Mouse (Mus musculus) retina, adult 2 months (tissue): Measurements from ENCODE around the gene Bag1.
"Not testable (repeated sequence)": the region's sequence is repeated elsewhere in the genome, so short reads cannot be mapped to it uniquely, and the experiment has no call there.

Experiments used
- DNase-seq: peaks from one replicate; pipeline ENCODE4 v3.0.0-alpha.2; 2012; ENCODE audit warnings: low read depth, low spot score

The Bag1 gene

GRCm38 (mm10) chr4:40936175-40936839 is 11.8 kb downstream of the Bag1 start:
- no peak for DNase-seq

DNA sequence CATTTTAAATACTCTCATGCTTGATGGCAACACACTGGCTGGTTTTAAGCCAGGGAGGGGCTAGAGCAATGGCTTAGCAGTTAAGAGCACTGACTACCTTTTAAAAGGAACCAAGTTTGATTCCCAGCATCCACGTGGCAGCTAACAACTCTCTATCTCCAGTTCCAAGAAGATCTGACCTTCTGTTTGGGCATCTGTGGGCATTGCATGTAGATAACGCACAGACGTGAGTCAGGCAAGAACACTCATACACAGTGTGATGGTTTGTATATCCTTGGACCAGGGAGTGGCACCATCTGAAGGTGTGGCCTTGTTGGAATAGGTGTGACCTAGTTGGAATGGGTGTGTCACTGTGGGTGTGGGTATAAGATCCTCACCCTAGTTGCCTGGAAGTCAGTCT is 13.7 kb downstream of the Bag1 start:
- not testable (repeated sequence) for DNase-seq

GRCm38 (mm10) chr4:40933694-40934093 is 14.4 kb downstream of the Bag1 start:
- DNase-seq, result no peak

DNA sequence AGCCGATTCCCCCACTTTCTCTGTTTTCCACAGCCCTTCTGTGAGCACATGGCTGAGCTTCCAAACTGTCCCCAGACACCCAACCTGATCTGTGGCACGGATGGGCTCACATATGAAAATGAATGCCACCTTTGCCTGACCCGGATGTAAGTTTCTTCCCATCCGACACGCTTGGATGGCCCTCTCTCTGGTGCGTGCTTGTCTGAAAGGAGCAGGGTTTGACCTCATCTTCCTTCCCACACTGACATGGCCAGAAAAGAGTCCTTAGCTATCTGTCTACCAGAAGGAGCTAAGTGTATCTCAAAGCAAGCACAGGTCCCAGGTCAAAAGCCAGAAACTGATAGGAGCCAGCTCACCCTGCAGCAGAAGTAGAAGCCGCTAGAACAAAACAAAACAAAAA is 19.0 kb downstream of the Bag1 start:
- no peak for DNase-seq

- DNase-seq, result no peak
Measured at GRCm38 (mm10) chr4:40925568-40925967, 22.5 kb downstream of the Bag1 start.

DNA sequence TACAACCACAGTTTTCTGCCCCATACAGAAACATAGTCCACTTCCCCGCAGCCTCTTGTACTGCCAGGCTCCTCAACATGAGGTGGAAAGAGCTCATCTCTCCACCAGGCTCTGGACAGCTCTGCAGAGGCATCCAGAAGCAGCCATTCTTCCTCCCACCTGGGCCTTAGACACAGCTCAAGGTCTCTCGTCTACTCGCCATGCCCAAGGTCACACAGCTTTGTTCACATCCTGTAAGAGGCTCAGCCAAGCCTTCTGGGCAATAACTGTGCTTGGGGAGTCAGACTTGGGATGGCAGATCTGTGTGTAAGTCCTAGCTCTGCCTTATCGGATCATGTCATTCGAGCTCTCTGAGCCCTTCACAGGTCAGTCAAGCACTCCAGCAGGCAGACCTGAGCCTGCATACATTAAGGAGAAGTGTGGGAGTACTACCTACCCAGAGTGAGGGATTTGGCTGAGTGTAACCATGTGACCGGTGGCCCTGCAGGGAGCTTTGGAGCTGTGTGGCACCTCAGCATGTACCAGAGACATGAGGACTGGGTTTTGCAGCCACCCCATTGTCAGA is 24.9 kb downstream of the Bag1 start:
- DNase-seq, result peak; percentile 46

- no peak for DNase-seq
Measured at GRCm38 (mm10) chr4:40921288-40921687, 26.8 kb downstream of the Bag1 start.

- DNase-seq, result no peak
Measured at GRCm38 (mm10) chr4:40920576-40920975, 27.5 kb downstream of the Bag1 start.

DNA sequence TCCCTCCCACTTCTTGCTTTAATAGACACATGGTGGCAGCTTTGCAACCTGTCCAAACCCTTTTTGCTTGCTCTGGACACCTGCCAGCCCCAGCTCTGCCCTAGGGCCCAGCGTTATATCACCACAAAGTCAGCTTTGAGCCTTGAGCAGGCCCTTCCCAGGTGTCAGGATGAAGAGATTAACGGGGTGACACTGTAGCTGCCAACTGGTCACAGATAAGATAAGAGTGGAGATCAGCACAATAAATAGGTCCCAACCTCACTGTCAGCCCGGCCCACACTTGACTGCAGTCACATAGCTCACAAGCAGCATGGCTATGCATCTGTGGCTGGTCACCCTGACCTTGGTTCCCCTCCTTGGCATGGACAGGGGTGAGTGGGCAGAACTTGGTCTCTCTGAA is 28.3 kb downstream of the Bag1 start, which contains the start of gene Spink4:
Gene Spink4, plus strand, starts transcription at position 268 of the 400 bp plus-strand sequence.
- DNase-seq, result no peak

DNA sequence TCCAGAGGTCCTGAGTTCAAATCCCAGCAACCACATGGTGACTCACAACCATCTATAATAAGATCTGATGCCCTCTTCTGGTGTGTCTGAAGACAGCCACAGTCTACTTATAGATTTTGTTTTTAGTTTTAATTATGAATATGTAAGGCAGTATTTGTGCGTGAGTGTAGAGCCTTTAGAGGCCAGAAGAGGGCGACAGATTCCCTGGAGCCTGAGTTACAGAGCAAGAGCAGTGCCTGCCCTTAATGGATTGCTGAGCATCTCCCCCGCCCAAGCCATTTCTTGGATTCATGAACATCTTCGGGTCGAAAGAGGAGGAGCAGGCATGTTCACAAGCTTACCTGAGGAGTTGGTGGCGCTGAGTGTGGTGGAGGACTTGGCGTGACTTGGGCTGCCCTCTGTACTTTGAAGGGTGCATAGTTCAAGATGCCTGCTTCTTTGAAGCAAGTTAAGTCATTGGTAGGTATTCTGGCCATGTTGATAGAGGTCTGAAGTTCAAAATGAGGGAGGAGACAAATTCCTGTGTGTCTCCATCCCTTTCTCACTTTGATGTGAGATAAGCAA is 31.4 kb downstream of the Bag1 start:
- no peak for DNase-seq

- DNase-seq, result no peak
Measured at GRCm38 (mm10) chr4:40915947-40916346, 32.1 kb downstream of the Bag1 start.

DNA sequence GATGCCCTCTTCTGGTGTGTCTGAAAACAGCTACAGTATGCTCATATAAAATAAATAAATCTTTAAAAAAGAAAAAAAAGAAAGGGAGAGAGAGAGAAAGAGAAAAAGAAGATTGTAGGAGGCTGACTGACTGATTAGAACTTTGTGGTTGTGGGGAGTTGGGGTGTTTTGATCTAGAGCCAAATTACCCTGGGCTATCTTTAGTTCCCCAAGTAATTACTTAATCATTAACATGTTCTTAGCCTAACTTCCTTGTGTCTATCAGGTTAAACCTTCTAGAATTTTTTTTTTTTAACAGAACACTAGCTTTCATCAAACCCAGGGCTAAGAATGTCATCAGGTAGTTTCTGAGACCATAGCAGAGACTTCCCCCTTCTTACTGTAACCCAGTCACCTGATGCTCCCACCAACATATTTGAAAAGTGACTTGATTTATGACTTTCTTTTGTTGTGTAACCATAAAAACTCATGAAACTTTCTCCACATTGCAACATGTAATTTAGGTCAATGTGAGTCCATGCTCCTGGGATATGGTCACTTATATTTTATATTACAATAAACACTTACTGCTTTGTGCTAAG is 33.7 kb downstream of the Bag1 start:
- no peak for DNase-seq

GRCm38 (mm10) chr4:40908261-40908969 is 39.7 kb downstream of the Bag1 start:
- DNase-seq, result no peak

- peak; percentile 6 for DNase-seq
Measured at GRCm38 (mm10) chr4:40906298-40906697, 41.8 kb downstream of the Bag1 start.

- no peak for DNase-seq
Measured at GRCm38 (mm10) chr4:40900612-40901011, 47.5 kb downstream of the Bag1 start.

GRCm38 (mm10) chr4:40900071-40900470 is 48.0 kb downstream of the Bag1 start:
- no peak for DNase-seq

DNA sequence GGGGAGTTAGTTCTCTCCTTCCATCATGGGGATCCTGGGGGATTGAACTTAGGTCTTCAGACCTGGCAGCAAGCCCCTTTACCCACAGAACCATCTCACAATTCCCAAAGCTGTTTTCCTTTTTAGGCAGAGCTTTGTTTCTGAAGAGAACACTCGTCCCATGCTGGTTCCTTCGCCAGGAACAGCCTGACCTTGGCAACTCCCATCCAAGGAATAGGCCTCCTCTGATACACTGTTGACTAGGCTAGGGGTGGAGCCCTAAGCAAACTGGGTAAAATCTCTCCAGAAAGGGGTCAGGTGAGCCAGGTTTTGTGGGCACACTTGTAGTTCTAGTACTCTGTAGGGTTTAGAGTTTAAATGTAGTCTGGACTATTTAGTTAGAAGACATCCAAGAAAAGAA is 48.8 kb downstream of the Bag1 start:
- no peak for DNase-seq

DNA sequence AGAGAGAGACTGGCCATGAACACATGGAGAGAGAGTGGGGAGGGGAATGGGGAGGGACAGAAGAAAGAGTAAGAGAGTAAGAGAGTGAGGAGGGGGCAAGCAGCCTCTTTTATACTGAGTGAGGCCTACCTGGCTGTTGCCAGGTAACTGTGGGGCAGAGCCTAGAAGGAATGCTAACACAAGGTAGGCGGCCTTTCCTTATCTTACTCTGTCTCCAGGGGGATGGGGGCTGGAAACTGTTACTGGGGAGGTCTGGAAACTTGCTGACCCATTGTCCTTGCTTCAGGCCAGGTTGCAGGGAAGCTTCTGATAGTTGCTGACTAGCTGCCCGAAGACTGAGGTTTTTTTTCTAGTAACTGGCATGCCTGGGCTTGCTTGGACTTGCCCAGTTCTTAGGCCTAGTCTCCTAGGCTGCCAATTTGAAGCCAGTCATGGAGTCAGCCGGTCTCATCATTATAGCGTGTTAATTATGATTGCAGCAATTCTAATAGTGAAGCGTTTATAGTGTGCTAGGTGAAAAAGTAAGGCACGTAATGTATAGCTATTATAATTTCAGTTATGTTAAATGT is 49.5 kb downstream of the Bag1 start:
- no peak for DNase-seq

GRCm38 (mm10) chr4:40895646-40896045 is 52.4 kb downstream of the Bag1 start:
- no peak for DNase-seq

DNA sequence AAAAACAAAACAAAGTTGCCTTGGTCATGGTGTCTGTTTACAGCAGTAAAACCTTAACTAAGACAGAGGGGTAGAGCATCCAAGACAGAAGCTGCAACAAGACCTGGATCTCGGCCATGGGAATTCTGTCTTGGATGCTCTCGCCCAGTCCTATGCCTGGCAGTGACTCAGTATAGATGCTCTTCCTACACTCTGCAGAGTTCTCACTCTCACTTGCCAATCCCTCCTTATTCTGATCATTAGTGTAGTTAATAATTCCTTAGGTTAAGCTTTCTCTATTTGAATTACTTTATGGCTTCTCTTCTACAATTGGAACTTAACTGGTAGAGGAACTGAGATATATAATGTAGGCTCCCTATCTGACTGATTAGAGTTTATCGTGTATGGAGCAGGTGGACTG is 53.0 kb downstream of the Bag1 start:
- no peak for DNase-seq

DNA sequence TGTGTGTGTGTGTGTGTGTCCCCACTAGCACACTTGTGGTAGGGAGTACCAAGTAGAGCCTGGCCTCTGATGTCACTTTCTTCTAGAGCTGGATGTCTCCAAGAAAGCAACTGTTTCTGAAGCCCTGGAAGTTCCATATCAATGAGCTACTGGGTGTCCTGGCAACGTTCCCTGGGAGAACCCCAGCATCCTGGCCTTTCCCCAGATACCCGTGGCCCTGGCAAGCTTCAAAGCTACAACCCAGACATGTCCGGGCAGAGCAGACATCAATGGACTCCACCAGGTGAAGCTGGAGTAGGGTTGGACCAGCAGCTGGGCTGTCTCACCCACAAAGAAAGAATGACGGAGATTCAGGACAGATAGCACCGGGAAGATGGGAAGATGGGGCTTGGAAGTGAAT is 56.9 kb downstream of the Bag1 start:
- DNase-seq, result no peak

DNA sequence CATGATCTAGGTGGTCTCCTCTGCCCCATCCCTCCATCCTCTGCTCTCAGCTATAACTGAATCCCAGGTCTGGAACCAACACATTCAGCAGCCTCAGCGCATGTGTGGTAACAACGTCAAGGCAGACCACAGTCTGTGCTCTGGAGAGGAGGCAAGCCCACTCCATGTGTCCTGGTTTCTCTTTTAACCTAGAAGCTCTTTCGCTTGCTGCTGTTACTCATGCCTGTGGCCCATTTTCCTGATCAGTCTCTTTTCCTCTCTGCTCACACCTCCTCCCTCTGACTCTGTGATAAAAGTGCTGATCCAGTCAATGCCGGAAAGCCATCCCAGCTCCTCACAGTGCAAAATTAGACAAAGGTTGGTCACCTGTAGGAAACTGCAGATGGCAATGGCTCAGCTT is 58.1 kb downstream of the Bag1 start:
- no peak for DNase-seq
